Mouse (Mus musculus) CD8-positive naive resting alpha-beta T cell, adult 2 months (primary cell): ENCODE results near the gene Cep63.

Experiments
- DNase-seq, 2 experiments: peaks; one replicate each; pipeline ENCODE4 v3.0.0; 2022; ENCODE audit warnings: low read depth in 2 of 2, low spot score in 2 of 2

The Cep63 gene

DNA sequence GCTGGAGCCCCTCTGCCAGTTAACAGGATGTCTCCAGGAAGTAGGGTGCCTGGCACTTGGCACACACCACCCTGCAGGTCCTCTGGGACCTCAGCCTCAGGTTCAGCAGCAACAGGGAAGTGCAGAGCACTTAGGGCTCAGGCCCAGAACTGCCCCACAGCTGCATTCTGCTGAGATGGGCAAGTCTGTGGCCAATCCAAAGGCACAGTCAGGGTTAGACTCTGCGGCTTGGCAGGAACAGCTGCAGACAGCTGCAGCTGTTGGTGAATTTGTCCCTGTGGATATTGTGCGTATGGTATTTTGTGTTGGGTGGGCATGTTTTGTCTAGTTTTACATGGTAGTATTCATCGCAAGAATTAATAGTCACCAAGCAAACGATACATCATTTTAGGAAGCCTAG, 5.8 kb upstream of the Cep63 start:
- no peak for DNase-seq

DNA sequence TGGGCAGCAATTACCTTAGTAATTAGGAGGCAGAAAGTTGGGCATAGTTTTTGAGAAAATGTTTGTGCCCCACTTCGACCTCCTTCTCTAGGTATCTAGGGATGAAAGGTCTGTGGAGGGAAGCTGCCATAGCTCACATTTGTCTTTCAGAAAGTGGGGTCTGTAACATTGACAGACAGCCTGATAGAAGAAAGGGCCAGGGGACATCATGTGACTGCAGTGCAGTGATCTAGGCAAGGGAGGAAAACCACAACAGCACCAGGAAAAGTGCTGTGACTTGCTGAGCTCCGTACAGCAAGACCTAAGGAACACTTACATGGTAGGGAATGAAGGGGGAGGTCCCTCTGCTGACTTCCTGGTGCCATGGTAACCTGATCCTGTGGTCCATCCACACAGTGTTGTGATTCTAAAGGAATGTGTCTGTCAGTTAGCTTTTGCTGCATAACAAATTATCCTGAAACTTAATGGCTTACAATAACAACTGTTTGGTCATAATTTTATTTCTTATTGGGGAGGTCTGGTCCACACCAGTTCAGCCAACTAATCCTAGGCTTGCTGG, 5.3 kb upstream of the Cep63 start:
- no peak for DNase-seq

DNA sequence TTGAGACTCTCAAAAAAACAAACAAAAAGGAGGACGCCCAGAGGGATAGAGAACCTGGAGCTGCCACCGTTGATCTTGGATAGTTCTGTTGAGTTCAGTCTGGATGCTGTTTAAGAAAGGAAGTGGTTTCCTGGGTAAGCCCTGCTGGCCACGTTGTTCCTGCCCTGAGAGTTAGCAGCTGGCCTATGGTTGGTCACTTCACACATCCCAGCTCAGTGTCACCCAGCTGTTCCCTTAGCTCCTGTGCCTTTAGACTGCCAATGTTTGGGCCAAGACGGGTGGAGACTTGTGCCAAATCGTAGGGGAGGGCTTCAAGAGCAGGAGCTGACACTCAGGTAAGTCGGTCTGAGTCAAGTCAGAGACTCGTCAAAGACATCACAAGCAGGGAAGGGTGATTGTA, 2.7 kb upstream of the Cep63 start:
- no peak for DNase-seq

DNA sequence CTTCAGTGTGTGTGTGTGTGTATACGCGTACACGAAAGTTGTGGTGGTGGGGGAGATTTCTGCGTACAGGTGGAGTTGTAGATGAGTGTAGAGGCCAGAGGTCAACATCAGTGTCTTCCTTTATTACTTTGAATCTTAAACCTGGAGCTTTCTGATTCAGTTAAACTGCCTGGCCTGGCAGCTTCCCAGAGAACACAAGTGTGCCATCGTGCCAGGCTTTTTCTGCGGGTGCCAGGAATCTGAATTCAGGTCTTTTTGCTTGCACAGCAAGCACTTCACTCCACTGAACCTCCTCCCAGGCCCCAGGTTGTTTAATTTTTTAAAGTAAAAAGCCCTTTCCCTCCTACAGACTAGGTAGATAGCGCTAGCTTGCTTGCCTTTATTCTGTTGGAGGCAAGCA, 1.1 kb upstream of the Cep63 start:
- no peak for DNase-seq

DNA sequence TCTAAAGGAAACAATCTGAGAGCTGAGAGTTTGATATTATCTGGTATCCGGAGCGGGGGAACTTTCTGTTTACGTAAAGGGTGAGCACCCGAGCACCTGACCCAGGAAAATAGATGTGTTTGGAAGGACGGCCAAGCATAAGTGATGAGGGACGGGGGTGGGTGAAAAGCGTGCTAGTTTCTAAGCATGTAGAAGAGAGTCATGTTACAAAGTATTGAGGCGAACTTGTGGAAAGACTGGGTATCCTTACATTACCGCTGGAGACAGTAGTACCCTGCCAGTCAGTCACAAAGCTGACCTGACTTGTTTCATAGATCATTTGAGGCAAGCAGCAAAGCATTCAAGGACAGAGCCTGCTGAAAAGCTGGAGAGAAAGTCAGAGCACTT, 498 bp upstream of the Cep63 start:
- DNase-seq: no peak

DNA sequence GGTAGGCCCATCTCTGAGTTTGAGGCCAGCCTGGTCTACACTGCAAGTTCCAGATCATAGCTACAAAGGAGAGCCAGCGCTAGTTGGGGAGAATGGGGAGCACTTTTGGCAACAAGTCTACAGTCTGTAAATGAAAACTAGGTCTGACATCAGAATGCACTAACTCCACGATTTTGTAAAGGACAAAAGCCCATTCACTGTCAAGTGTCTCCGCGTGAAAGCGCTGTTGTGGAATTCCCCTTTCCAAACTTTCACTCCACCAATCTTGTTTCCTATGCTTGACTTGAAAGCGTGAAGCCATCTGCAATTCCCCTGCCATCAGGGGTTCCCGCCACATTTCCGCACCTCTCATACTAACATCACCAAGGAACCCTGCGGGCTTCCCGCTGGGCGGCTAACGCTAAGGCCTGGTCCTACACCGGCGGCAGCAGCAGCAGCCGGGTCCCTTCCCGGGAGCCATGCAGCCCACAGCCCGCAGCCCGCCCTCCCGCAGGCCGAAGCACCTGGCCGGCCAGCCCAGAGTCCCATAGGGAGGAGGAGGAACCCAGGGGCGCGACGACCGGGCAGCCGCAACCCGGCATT, 842 bp downstream of the Cep63 start:
- DNase-seq: no peak

DNA sequence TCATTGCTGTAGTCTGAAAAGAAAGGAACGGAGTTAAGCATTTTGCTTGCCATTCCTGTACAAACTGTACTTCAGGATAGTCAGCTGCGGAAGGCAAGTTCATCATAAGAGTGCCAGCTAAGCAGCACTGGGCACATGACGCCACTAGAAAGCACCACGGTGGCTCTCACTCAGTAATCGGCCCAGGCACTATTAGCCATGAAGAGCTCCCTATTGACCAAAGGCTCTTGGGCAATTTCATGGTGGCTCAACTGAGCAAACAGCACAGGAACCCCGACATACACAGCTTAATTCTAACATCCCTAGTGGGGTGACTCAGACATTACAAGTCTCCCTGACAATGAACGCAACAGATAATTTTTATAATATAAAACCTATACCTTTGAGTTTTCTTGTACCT, 2.8 kb downstream of the Cep63 start:
- no peak for DNase-seq

DNA sequence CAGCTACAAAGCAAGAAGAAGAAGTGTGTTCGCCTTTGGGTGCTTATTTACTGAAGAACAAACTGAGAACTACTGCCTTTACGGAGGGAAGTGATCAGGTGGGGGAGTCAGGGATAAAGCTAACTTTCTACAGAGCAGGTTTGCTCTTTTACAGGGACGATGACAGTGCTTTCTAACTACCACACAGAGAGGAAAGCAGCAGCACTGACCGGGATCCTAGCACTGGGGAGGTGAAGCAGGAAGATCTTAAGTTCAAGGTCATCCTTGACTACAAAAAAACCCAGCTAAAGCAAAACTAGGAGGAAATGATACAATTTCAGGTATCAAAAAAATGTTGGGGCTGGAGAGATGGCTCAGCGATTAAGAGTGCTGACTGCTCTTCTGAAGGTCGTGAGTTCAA, 3.5 kb downstream of the Cep63 start:
- no peak for DNase-seq

DNA sequence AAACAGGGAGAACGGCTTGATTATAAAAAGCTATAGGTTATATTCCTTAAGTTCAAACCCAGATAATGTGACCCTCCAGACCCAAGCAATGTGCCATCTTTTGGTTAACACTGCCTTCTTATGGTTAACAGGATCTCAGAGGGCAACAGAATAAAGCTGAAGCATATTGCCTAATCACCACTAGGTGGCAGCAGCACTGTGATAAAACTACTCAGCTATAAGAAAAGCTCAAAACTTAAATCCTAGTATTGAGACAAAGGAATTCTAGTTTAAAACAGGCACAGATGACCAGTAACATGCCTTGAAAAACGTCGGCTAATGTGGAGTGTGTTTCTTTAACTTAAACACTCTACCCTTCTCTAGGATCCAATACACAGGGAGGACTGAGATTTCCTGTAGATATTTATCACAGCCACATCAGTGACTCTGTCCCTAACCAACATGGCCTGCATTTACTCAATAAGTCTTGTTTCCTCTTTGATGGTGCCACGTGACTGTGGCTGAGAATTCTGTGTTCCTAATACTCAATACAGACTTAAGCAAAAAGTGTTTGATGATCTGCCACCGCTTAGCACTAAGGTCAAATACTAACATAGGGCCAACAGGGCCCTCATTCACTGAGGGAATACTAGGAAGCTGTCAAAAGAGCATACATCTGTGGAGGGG, 4.0 kb downstream of the Cep63 start:
- DNase-seq: peak; percentile 26 to 47

DNA sequence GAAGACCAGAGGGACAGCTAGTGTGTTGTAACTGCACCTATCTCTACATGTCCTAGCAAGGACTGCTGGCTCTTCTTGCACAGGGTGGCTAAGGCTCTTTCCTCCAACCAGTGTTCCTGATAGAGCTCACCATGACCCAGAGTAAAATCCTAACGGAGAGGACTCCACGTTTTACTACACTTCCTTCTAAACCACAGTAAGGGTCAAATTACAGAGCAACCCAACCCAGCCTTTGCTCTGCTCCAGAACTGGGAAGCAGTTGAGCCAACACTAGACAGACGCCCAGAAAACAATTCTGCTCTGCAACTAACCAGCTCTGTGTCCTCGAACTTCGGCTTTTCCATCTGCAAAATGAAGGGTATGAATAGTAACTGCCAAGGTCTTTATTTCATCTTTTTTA, 4.9 kb downstream of the Cep63 start:
- DNase-seq: no peak

DNA sequence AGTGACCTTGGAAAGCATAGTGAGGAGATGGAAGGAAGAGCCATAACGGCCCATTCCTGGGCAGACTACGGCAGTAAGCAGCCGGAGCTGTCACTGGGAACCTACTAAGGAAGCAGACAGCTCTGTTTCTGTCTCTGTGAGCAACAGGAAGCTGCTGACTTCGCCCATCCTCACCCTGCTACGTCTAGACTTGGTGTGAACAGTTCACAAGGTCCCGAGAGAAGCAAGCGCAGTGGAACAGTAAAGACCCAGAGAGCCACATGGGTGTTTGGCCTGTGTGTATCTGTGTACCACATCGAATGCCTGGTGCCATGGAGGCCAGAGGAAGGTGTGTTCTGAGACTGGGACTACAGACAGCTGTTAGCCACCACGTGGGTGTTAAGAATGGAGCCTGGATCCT, 10.1 kb downstream of the Cep63 start:
- DNase-seq: no peak

DNA sequence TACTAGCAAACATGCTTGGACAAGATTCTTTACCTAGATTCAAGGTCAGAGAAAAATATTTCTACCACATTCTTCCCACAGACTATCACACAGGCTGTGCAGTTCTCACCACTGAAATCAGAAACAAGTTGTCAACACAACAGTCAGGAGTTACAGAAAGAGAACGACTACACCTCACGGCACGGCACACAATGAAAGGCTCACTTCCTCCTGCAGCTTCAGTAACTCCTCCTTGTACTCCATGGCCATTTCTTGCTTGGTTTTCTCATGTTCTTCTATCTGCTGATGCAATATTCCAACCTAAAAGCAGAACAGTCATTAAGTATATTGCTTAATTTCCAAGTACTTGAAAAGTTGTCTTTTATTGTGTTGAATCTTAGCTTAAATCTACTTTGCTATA, 11.3 kb downstream of the Cep63 start:
- no peak for DNase-seq

DNA sequence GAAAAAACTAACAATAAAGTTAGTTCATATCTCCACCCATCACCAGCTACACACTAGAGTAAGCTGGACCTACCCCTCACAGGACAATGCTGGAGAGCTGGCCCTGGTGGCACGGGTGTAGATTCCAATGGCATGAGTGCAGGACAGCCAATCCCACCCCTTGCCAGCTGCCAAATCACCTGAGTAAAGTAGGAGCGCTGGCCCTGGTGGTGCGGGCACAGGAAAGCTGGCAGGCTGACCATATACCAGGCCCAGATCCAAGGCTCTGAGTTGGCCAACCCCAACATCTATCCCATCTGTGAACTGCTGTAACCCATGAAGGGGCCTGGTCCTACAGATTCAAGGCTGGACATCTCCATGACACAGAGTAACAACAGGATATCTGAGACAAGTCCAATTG, 17.1 kb downstream of the Cep63 start:
- no peak for DNase-seq

DNA sequence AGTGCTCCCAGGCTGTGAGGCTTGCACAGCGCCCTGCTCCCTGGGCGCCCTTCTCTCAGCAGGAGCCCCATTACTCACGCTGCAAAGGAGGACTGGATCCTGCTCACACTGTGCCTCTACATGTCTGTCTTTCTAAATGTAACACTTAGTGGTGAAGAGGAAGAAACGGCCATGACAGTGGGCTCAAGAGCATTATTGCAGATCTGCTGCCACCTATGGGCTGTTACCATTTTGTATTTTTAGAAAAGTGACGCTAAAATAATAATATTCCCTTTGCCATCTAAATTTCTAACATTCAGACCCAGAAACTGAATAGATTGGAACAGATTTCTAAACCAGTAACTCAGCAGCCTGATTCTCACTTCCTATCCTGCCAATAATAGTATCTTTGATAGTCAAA, 18.9 kb downstream of the Cep63 start:
- no peak for DNase-seq

DNA sequence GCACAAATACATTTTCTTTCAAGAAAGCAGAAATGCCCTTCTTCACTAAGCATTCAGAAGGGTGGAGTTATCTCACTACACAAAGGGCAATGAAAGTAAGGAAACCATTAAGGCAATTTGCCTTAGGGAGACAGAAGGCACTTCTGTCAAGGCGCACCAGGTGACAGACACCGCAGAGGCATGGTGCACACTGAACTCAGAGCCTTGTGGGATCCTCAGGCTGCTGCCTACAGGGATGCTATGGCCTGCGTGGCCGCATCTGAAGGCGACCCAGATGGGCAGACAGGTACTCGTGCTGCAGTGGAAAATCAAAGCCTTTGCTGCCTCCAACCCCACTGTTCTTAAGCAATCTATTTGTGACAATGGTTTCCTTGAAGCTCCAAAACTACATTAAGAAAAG, 21.2 kb downstream of the Cep63 start:
- DNase-seq: no peak

DNA sequence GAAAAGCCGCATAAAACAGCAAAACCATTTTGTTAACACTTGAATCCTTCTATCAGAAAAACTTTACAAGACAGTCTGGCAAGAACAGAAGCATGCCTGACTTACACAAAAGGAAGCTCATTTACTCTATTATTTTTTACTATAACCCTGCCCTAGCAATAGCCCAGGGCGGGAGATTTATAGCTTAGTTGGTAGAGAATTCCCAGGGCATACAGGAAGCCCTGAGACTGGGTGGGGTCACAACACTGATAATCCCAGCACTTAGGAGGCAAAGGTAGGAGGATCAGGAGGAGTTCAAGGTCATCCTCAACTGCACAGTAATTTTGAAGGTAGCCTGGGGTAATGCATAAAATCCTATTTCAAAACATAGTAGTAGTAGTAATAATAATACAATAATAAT, 24.7 kb downstream of the Cep63 start:
- DNase-seq: no peak

DNA sequence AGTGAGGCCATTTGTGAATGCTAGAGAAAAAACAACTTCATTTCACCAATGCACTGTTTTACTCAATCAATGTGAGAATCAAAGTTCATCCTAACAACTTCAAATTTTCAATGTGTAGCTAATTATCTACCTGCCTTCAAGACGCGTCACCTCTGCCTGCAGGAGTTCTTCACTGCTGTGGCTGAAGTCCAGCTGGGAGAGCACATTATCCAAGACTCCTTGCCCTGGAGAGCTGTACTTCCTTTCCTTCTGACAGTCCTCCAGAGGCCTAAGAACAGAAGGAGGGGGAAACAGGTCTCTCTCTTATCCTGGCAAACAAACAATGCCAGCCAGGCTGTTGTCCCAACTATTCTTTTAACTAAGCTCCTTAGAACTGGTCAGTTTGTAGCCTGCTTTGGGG, 25.1 kb downstream of the Cep63 start:
- no peak for DNase-seq

DNA sequence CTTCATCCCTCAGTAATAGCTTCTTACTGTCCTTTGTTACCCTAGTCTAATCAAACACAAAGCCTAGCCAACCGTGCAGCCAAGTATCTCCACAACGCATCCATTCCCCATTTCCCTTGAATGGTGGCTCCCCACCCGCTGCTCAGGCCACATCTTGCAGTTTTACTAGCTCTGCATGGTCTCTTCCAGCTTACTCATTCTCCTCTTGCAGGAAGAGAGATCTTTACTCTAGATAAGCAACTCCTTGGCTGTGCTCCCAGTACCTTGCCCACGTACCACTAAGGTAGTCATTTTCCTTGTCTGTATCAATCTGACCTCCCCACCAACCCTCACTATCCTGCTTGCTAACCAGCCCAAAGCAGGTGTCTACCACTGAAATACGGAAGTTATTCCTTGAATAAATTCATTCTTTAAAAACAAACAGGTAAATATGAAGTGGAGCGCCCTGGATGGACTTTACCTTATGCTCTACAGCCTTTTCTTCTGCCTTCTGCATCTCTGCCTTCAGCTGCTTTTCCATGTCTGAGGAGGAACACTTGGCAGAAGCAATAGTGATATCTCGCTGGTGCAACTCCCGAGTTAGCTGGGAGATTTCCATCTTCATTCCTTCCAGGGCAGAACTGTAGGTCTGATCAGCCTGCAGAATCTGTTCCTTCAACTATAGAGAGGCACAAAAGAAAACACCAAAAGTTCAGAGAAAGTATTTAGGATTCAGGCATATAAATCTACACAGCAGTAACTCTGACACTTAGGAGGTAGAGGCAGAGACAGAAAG, 30.5 kb downstream of the Cep63 start:
- no peak for DNase-seq

DNA sequence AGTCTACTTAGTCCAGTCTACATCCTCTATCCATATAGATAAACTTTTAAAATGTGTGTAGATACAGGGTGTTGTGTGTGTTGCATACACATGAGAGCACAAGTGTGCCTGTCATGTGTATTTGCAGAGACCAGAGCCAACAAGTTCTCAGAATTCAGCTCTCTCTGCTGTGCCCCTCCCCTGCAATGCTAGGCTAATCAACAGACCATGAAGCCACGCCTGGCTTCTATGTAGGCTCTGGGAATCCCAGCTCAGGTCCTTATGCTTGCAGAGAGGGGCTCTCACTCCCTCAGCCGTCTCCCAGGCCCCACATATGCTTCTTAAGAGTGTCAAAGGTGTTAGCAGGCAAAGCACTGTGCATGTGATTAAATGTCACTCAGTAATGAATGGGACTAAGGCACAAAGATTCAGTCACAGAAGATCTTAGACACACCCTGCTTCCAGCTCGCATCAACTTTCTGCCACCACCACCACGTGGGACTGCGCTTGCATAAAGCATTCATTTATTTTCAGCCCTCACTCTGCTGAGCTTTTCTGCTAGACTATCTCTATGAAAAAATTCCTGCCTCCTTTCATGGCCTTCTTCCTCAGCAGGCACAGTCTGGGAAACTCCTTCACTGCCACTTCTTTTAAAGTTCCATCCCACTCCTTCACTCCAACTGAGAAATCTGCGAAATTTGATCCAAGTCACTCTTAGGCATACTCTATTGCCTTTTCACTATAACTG, 31.5 kb downstream of the Cep63 start:
- no peak for DNase-seq

DNA sequence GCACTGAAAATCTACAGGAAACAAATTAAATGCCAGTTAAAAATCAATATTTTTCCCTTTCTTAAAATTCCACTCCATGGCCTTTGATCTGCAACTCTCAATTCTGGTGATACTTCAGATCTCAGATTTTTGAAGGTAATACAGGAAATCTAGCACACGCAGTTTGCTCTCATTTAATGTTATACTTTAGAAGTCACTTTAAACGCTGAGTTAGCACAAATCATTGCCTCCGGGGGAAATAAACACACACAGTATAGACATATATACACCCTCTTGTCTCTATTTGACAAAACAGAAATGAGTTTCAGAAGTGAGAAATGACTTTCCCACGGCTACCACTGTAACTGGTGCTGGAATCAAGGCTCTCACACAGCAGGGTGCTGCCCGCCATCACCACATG, 39.0 kb downstream of the Cep63 start:
- DNase-seq: no peak

DNA sequence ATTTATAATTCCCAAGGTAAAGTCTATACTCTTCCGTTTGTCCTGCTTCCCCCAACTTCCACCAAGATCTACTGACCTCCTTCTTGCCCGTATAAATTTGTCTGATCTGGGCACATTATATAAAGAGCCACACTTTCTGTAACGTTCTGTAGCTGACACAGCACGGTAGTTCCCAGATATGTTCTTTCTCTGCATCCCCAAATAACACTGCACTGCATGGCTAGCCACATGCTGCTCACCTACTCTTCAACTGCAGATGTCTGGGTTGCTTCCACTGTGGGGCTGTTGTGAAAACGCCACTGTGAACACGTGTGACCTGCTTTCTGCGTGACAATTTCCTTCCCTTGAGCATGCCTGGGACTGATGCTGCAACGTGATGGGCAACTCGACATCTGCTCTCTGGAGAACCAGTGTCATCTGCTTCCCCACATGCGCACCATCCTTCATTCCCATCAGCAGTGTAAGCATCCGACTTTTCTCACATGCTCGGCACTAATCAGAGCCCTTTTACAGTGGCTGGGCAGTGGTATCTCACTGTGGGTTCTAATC, 44.3 kb downstream of the Cep63 start:
- no peak for DNase-seq
